ENCODE assay signal across 8 mouse cellular contexts in the genomic region with DNA sequence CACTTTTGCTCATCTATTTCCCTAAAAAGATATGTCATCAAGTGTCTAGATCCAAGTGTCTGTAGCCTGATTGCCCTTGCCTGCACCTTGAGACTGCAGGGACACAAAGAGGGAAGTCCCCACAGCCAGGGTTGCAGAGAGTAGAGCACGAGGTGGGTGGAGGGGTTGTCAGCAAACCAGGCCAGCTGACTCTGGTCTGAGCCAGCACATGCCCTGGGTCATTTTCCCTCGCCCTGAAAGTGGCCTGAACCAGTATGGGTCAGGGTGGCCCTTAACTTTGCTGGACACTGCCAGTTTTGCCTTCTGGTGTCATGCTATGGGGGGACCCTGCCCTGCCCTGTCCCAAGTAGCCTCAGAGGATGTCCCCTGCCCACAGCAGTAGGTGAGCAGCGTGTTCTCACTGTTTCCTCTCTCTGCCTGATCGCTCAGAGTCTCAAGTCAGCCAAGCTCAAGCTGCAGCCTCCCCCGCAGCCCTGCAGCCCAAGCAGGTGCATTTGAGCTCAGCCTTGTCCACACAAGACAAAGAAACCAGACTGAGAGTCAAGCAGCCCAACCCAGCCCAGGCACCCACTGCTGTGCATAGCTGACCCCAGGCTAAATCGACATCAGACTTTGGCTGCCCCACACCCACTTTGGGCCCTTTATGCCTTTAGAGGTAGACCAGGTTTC. TPM values are rescaled to one million over a fixed set of nuclear protein-coding genes. Genes with fewer than 3 reads are reported as not detected.
DNase-seq lines count a peak whose midpoint lies in the region; ATAC-seq lines count a peak whose summit lies in the region.

No protein-coding gene starts in this region.

- peaks cover 4% of the 10 kb centered on the region; the same call in 1 of the 2 replicates for H3K36me3 ChIP-seq in midbrain, embryonic 13.5 days

- no peak overlapping the region for H3K4me2 ChIP-seq in midbrain, embryonic 13.5 days (replicated peaks)

- H3K9me3 ChIP-seq in midbrain, embryonic 13.5 days = no peaks in the 10 kb centered on the region

- peak; percentile 78 to 81 for DNase-seq in B cell, adult 2 months
- peak; percentile 35 for DNase-seq in heart, postnatal 4 days
- peak; percentile 54 to 67 for DNase-seq in kidney, postnatal 4 days
- peak; percentile 34 for DNase-seq in yolk sac, embryonic 10.5 days (ENCODE audit: low spot score)
- DNase-seq in frontal cortex, postnatal 10 days (ENCODE audit: low spot score in 2 of 2) = no peak
- DNase-seq in left cerebral cortex, postnatal 36 days (ENCODE audit: low spot score in 2 of 2) = no peak

- 40% methylated on average over 6 of the region's 6 CpGs for WGBS in midbrain, embryonic 13.5 days

- no peak overlapping the region for H3K4me3 ChIP-seq in midbrain, embryonic 13.5 days (replicated peaks)

- H3K27me3 ChIP-seq in midbrain, embryonic 13.5 days = no peaks in the 10 kb centered on the region

- ATAC-seq in activated CD4-positive, CD25-positive, alpha-beta regulatory T cell, adult 4 months = peak; percentile 72
- ATAC-seq in midbrain, embryonic 13.5 days = no peak

- H3K27ac ChIP-seq in midbrain, embryonic 13.5 days = peak overlapping the region; percentile 48

- H3K9ac ChIP-seq in midbrain, embryonic 13.5 days (replicated peaks) = peak overlapping the region; percentile 46

- intact Hi-C loops in left cerebral cortex, postnatal 36 days (cut with DNase I) = no loop called here

- peaks cover 100% of the 10 kb centered on the region for H3K4me1 ChIP-seq in midbrain, embryonic 13.5 days (replicated peaks)

RNA-seq across cellular contexts. Expression of a gene that starts 14.1 kb away (rescaled TPM):
- polyA plus RNA-seq in activated CD4-positive, CD25-positive, alpha-beta regulatory T cell, adult 4 months (2017; shearing (Covaris generic)) = 10 to 100 TPM; 23.8 to 27.9 TPM
- total RNA-seq in heart, postnatal 4 days (2021) = 10 to 100 TPM; 67.0 to 78.5 TPM
- 68.8 and 80.3 TPM in 2 replicates for polyA plus RNA-seq in midbrain, embryonic 13.5 days (2015; fragmentation: Nextera tagmentation; extraction: Ambion mirVana)
- total RNA-seq in left cerebral cortex, postnatal 36 days (2021) = 100 to 1,000 TPM in 1 of 2 experiments, 10 to 100 TPM in 1; 83.9 to 111 TPM

Comparison
In these comparisons a context has a peak if more than half of its experiments do, and no peak if none do; other contexts are left out.
1. DNase-seq: peak in B cell, adult 2 months (2 of 2), heart, postnatal 4 days (single experiment), kidney, postnatal 4 days (2 of 2) and yolk sac, embryonic 10.5 days (single experiment); none in frontal cortex, postnatal 10 days (0 of 2) and left cerebral cortex, postnatal 36 days (0 of 2).